Mouse (Mus musculus): ENCODE results near the gene Rab21.

Gene Rab21

DNA sequence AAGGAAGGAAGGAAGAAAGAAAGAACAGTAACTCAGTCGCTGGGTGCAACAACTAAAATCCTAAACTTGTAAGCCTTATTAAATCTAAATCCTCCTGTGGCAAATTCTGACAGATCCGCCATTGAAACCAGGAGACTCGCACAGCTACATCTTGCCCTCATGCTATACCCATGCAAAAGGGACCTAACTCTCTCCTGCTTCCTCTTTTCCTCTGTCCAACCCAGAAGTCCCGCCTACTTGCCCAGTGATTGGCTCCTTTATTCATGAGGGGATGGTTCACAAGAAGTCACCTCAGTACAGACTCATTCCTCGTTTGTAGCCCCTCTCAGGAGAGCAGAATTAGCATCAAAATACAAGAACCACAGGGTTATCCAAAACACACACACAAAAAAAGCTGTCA, 43.7 kb downstream of the Rab21 start:
- no peak for DNase-seq

DNA sequence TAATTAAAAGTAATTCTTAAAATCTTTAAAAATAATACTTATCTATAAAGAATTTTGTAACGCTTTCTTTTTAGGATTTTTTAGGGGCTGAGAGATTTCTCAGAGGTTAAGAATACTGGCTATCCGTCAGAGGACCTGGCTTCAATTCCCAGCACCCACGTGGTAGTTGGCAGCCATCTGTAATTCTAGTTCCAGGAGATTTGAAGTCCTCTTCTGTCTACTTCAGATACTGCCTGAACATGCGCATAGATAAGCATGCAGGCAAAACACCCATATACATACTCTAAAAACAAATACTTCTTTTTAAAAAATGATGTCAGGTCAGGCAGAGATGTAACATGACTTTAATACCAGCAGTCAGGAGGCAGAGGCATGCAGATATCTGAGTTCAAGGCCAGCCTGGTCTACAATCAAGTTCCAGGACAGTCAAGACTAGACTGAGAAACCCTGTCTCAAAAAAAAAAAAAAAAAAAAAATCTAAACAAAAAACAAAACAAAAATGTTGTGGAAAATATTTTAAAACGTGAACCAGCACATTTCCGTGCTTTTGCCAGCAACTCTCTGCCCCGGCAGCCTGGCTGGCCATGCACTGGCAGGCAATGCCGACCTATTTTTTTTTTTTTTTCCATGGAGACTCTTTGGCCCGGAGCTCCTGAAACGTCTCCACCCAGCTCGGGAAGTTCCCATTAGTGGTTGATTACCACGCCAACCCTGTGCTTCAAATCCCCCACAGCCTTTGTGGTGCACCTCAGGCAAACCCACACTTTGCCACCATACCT, 44.6 kb downstream of the Rab21 start:
- no peak for DNase-seq

- no peak for DNase-seq
Measured at GRCm38 (mm10) chr10:115262926-115263562, 52.4 kb downstream of the Rab21 start.

GRCm38 (mm10) chr10:115262261-115262660, 53.1 kb downstream of the Rab21 start:
- DNase-seq = no peak

DNA sequence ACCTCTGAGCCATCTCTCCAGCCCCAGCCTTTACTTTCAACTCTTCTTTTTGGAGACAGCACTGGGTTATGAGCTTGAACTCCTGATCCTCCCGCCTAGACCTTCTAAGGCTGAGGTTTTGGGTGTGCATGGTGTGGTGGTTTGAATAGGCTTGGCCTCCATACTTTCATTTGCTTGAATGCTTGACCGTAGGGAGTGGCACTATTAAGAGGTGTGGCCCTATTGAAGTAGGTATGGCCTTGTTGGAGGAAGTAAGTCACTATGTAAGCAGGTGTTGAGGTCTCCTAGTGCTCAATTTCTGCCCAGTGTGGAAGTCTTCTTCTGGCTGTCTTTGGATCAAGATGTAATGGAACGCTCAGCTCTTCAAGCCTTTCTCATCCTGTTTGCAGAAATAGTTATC, 54.0 kb downstream of the Rab21 start:
- DNase-seq = no peak

- no peak for DNase-seq
Measured at GRCm38 (mm10) chr10:115256162-115256561, 59.2 kb downstream of the Rab21 start.

DNA sequence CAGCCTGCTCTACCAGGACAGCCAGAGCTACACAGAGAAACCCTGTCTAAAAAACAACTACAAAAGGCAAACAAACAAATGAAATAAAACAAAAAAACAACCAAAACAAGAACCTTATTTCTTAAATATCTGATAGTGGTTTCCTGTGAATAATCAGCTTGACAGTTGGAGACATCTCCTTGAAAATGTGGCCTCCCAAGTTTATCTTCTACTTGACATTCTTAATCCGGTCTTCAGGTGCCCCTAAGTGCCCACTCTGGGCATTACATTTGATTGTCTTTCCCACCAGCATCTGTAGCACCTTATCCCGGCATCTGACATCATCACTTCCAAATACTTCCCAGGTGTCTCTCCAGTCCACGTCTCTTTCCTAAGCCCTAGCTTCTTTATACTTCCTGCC, 61.9 kb downstream of the Rab21 start:
- no peak for DNase-seq

DNA sequence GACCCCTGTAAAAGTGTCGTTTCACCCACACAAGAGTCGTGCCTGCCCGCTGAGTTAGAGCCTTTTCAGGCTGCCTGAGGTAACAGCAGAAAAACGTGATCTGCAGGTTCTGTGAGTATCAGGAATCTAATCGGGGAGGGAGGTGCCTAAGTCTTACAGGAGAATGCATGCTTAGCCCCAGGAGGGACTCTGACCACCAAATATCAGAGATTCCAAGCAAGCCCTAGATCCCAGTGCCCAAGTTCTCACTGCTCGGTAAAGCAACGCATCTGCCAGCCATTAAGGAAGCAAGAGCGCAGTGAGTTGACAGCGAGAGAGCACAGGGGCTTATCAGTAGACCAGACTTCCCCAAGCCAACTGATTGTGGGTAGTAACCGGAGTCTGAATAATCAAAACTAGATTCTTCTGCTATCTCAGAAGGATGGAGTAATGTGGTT, 63.1 kb downstream of the Rab21 start:
- peak; percentile 15 to 19 for DNase-seq

GRCm38 (mm10) chr10:115251088-115251934, 64.1 kb downstream of the Rab21 start, which contains the start of gene Tbc1d15:
TSS of gene Tbc1d15 (minus strand) at chr10:115251467.
- peak; percentile 99 for DNase-seq

DNA sequence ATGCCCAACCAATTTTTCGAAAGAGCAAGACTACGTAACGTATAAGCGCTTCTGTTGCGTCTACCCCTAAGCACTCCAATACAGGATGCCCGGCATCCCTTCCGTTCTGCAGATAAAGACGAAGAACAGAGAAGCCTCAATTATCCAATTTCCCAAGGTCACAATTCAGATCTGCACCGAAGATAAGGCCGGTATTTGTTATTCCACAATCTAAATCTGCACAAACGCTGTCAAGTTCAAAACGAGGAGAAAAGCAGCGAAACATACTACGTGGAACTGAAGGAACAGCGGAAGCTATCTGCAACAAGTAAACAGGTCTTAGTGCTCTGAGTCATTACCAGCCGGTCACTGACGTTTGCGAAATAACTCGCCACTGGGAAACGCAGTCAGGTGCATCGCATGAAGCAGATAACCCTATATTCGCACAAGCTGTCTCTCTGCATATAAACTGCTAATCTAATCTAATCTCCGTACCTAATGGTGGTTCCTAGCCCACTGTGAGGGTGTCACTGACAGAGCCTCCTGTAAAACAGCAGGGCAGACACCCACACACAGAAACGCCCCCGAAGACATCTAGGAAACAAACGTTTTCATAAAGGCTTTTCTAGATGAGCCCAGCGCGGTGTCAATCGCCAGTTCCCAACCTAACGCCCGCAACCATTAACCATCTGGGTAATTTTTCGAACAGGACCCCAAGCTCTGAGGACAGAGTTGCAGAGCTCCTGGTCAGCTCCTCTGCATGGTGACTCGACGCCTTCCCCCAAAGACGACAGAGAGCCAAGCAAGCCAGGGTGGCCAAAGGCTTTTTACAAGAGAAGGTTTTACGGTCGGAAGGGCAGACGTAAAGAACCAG, 64.9 kb downstream of the Rab21 start:
- DNase-seq = peak in 1 of 2 experiments; percentile 19

GRCm38 (mm10) chr10:115248041-115248440, 67.4 kb downstream of the Rab21 start:
- DNase-seq = peak; percentile 15 to 30

DNA sequence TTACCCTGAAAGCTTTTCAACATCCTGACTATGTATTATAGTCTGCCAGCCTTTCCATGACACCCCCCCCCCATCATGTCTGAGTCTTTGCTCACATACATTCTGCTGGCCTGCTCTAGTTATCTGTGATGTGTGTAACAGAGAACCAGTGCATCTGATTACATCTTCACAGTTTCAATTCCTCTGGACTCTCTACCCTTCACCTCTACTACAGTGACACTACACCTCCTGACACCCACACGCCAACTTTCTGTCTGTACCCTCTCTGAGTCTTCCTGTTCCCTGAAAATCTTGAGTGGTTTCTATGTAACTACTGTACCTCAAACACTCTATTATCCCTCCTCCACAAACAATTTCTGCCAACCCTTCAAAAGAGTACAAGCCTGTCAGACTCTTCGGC, 69.9 kb downstream of the Rab21 start:
- no peak for DNase-seq

GRCm38 (mm10) chr10:115241082-115241595, 74.3 kb downstream of the Rab21 start:
- no peak for DNase-seq

DNA sequence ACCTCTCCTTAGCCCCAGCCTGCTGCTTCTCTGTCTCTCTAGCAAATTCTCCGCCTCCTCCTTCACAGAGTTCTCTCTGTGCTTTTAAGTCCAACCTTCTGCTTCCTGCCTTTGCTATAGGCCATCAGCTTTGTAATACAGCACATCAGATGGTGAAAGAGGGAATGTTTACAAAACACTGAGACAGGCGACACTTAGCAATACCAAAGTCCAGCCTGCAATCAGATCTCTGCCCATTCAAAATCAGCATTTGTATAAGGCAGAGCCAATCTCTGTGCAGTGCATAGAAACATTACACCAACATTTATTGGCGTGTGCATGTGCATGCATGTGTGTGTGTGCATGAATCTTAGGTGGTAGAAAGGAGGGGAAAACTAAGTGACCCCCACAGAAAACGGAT, 77.5 kb downstream of the Rab21 start:
- no peak for DNase-seq
